Mouse (Mus musculus) small intestine, adult 2 months (tissue): ENCODE results near the gene 4930518I15Rik. TPM values are rescaled to one million over a fixed set of nuclear protein-coding genes. Genes with fewer than 3 reads are reported as not detected.
"Not testable (repeated sequence)": the region's sequence is repeated elsewhere in the genome, so short reads cannot be mapped to it uniquely, and the experiment has no call there.

Source experiments
- H3K27ac ChIP-seq: fragments of 200-500 bp; 2 replicates; pipeline ENCODE4 v1.5.1; 2012; ENCODE audit warnings: low read depth, low read length, control low read depth, inconsistent platforms; ENCODE audit not compliant: insufficient read depth
- H3K27me3 ChIP-seq: fragments of 200-500 bp; 2 replicates; pipeline ENCODE4 v1.6.1; 2012; ENCODE audit warnings: mild to moderate bottlenecking, moderate library complexity, low read length, inconsistent platforms; ENCODE audit not compliant: control insufficient read depth, insufficient read depth
- H3K36me3 ChIP-seq: fragments of 200-500 bp; 2 replicates; pipeline ENCODE4 v1.6.1; 2012; ENCODE audit warnings: mild to moderate bottlenecking, low read length, control low read depth, inconsistent platforms; ENCODE audit not compliant: control insufficient read depth, insufficient read depth
- H3K4me1 ChIP-seq: fragments of 200-500 bp; 2 replicates; pipeline ENCODE4 v1.6.1; 2012; ENCODE audit warnings: low read length, inconsistent platforms, mixed read lengths; ENCODE audit not compliant: control insufficient read depth, insufficient read depth, insufficient read length
- H3K4me3 ChIP-seq: fragments of 200-500 bp; 2 replicates; pipeline ENCODE4 v1.5.1; 2012; ENCODE audit warnings: low read depth, mild to moderate bottlenecking, control low read depth, inconsistent platforms, low read length, moderate library complexity
- CTCF ChIP-seq: fragments of 200-500 bp; IDR thresholded peaks from 2 replicates; pipeline ENCODE4 v1.5.1; 2012; ENCODE audit warnings: low read depth, mild to moderate bottlenecking, control low read depth, inconsistent platforms, low read length, moderate library complexity, mixed read lengths; ENCODE audit not compliant: insufficient replicate concordance, insufficient read length; ENCODE audit errors: extremely low read depth
- POLR2A ChIP-seq: fragments of 200-500 bp; IDR thresholded peaks from 2 replicates; pipeline ENCODE4 v1.6.1; 2012; ENCODE audit warnings: low read depth, mild to moderate bottlenecking, control low read depth, inconsistent platforms, low read length, moderate library complexity
- WGBS: fragments of 180-500 bp; shearing (Covaris S2); methylation state at CpG from one replicate; pipeline ENCODE4 v1.1.7; 2018; 5-methylcytosine and 5-hydroxymethylcytosine counted together
- polyA plus RNA-seq: library from polyadenylated mRNA; depleted of rRNA; stranded (reverse); fragments of >200 nt; gene quantifications from 2 replicates; pipeline ENCODE4 v1.2.3, GENCODE M21; 2012

The 4930518I15Rik gene
- polyA plus RNA-seq, 1 experiment, result 0.37 TPM

GRCm38 (mm10) chr2:156834336-156834735 is 23.4 kb downstream of the 4930518I15Rik start:
- TF ChIP-seq CTCF (no peak), POLR2A (no peak)
- Histone ChIP-seq H3K27me3 (no peaks in the 10 kb centered on the region), H3K36me3 (no peaks in the 10 kb centered on the region), H3K4me3 (no peak overlapping the region), H3K4me1 (no peaks in the 10 kb centered on the region), H3K27ac (no peak overlapping the region)
- over 99% methylated on average over 11 of the region's 11 CpGs for WGBS

- H3K36me3 ChIP-seq, H3K27ac ChIP-seq, H3K4me3 ChIP-seq, H3K4me1 ChIP-seq, H3K27me3 ChIP-seq: not testable (repeated sequence)
- 90% methylated on average over 6 of the region's 6 CpGs for WGBS
Measured at GRCm38 (mm10) chr2:156825128-156825527, 32.6 kb downstream of the 4930518I15Rik start.

DNA sequence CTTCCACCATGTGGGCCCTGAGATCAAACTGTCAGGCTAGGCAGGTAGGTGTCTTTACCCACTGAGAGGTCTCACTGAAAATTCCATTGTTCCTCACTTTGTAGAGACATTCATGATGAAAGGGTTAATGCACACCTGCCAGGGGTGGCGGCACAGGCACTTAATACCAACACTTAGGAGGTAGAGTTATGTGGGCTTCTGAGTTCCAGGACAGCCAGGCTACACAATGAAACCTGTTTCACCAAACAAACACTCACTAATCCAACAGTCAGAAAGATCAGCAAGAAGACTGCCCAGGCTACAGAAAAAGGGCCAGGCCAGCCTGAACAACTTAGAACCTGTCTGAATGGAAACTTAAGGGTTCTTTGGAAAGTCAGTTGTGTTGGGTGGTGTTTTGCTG is 41.6 kb downstream of the 4930518I15Rik start:
- 72% methylated on average over 1 of the region's 1 CpGs for WGBS
- TF ChIP-seq POLR2A (no peak), CTCF (no peak)
- Histone ChIP-seq H3K4me1 (no peaks in the 10 kb centered on the region), H3K4me3 (no peak overlapping the region), H3K27me3 (no peaks in the 10 kb centered on the region), H3K36me3 (no peaks in the 10 kb centered on the region), H3K27ac (no peak overlapping the region)

DNA sequence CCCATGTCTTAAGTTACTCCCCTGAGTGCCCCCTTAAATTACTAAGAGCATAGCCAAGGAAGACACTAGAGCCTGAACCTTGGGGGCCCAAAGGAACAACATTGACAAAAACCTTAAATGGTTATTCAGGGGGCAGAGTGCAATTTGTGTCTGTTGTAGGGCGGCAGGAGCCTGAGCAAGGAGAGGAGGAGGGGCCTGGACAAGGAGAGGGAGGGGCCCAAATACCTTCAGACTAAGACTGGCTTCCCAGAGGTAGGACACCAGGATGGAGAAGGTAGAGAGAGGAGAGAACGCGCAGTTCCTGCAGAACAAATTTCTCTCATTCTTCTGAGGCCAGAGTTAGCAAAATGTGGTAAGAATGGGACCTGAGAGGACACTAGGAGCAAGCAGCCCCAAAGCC is 42.3 kb downstream of the 4930518I15Rik start:
- Histone ChIP-seq H3K4me1 (no peaks in the 10 kb centered on the region), H3K36me3 (no peaks in the 10 kb centered on the region), H3K27ac (no peak overlapping the region), H3K4me3 (no peak overlapping the region), H3K27me3 (no peaks in the 10 kb centered on the region)
- no peak for TF ChIP-seq CTCF
- TF ChIP-seq POLR2A, result no peak
- 66% methylated on average over 3 of the region's 3 CpGs for WGBS

GRCm38 (mm10) chr2:156814893-156815292 is 42.9 kb downstream of the 4930518I15Rik start:
- H3K27ac ChIP-seq, result no peak overlapping the region
- H3K27me3 ChIP-seq, result no peaks in the 10 kb centered on the region
- no peaks in the 10 kb centered on the region for H3K4me1 ChIP-seq
- 40% methylated on average over 5 of the region's 5 CpGs for WGBS
- TF ChIP-seq CTCF (no peak), POLR2A (no peak)
- no peaks in the 10 kb centered on the region for H3K36me3 ChIP-seq
- H3K4me3 ChIP-seq, result no peak overlapping the region

DNA sequence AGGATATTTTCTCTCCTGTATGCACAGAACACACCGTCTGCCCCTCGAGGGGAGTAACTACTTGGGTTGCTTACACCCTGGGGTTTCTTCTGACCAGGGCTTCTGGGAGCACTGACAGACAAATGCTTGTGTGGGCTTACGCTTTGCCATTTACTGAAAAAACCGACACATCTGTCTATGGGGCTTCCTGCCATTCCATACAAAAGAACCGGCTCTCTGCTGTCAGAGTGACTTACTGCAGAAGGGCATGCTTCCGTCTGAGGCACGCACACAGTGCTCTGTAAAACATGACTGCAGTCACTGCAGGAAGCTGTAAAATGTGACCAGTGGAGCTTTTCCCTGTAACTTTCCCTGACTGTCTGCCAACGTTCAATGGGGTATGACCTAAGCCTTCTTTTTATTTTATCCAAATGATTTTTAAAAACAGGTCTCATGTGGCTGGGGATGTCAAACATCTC is 43.4 kb downstream of the 4930518I15Rik start:
- no peaks in the 10 kb centered on the region for H3K4me1 ChIP-seq
- 50% methylated on average over 8 of the region's 8 CpGs for WGBS
- no peak overlapping the region for H3K4me3 ChIP-seq
- no peak overlapping the region for H3K27ac ChIP-seq
- no peaks in the 10 kb centered on the region for H3K36me3 ChIP-seq
- H3K27me3 ChIP-seq, result no peaks in the 10 kb centered on the region
- TF ChIP-seq CTCF (no peak), POLR2A (no peak)

DNA sequence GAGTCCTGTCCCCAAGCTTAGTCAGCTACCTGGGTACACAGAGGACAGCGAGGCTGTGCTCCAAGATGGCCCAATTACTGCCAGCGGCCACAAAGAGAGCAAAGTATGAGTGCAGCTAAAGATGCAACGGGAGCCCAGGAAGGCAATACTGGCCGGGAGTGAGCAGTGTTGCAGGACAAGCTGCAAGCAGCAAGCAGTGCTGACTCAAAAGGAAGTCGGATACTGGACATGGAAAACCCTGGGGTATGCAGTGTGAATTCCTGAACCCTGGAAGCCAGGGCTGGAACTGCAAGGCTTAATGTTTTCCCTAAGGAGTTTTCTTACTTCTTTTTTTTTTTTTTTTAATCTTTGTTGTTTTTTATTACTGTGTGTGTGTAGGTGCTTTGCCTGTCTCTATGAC is 46.2 kb downstream of the 4930518I15Rik start:
- Histone ChIP-seq H3K4me1 (no peaks in the 10 kb centered on the region), H3K27ac (no peak overlapping the region), H3K27me3 (no peaks in the 10 kb centered on the region), H3K36me3 (no peaks in the 10 kb centered on the region), H3K4me3 (no peak overlapping the region)
- no peak for TF ChIP-seq POLR2A
- no peak for TF ChIP-seq CTCF
- WGBS, result 75% methylated on average over 5 of the region's 5 CpGs

DNA sequence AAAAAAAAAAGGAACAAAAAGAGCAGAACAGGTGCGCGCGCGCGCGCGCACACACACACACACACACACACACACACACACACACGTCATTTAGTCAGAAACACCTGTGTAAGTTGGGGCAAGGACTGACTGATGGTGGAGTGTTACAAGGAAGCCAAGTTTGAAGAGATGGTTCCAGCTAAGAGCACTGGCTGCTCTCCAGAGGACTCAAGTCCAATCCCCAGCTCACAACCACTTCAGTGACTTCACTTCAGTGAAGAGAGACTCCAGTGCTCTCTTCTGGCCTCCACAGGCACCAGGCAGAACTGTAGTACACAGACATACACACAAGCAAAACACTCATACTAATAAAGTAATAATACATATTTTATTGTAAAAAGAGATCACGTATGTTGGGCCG is 47.0 kb downstream of the 4930518I15Rik start:
- Histone ChIP-seq H3K4me3 (no peak overlapping the region), H3K27ac (no peak overlapping the region), H3K27me3 (no peaks in the 10 kb centered on the region), H3K4me1 (no peaks in the 10 kb centered on the region), H3K36me3 (no peaks in the 10 kb centered on the region)
- 90% methylated on average over 10 of the region's 10 CpGs for WGBS
- TF ChIP-seq CTCF (no peak), POLR2A (no peak)
